Mouse (Mus musculus): ENCODE measurements at regions not wholly inside any gene's neighbourhood (a gene's known extent, or its start where the extent isn't known, plus 50 kb on each side); places are given as distances from the start of the nearest gene placed in this dataset.

DNA sequence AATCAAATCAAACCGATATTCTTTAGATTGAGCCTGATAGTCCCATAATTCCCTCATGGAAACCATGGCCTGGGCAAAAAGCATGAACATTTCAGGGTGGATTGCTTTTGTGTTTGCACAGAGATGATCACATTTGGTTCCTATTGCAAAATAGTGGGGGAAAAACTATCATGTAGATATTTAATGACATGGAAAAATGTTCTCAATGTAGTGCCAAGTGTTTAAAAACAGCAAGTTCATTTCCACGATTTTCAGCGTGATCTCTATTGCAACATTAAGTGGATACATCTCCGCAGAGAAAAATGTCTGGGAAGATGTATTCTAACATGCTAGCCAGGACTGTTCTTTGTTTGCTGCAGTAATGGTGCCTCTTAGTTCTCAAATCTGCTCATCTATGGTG, 235.0 kb upstream of the Stt3b start:
- no peak for TF ChIP-seq CTCF (IDR thresholded peaks at IDR 0.05; ENCODE audit: low read depth, low read length)
- TF ChIP-seq POLR2A (IDR thresholded peaks at IDR 0.05; ENCODE audit: extremely low read depth, insufficient read depth, low read length): no peak
